Mouse (Mus musculus) limb, embryonic 14.5 days (tissue): ENCODE data around the gene Wasf2. TPM values are rescaled to one million over a fixed set of nuclear protein-coding genes. Genes with fewer than 3 reads are reported as not detected.

Experiments
- ATAC-seq: fragments of 200-750 bp; cut with Nextera tagmentation; 2 replicates; pipeline ENCODE4 v1.8.0; 2017; ENCODE audit warnings: low read depth, moderate number of reproducible peaks, moderate TSS enrichment; ENCODE audit not compliant: low FRiP score
- DNase-seq: peaks from one replicate; pipeline ENCODE4 v3.0.0-alpha.2; 2015; ENCODE audit warnings: low spot score
- H3K27ac ChIP-seq: fragments of 300-500 bp; sonication (generic); replicated peaks from 2 replicates; pipeline ENCODE4 v1.5.1; 2014; ENCODE audit warnings: low read depth, mild to moderate bottlenecking, low read length, moderate library complexity, mixed read lengths
- H3K27me3 ChIP-seq: fragments of 300-500 bp; sonication (generic); 2 replicates; pipeline ENCODE4 v1.6.1; 2014; ENCODE audit warnings: low read length, mixed read lengths; ENCODE audit not compliant: control insufficient read depth, insufficient read depth
- H3K36me3 ChIP-seq: fragments of 300-500 bp; sonication (generic); 2 replicates; pipeline ENCODE4 v1.6.1; 2014; ENCODE audit warnings: mild to moderate bottlenecking, low read length, moderate library complexity, mixed read lengths; ENCODE audit not compliant: control insufficient read depth, insufficient read depth
- H3K4me1 ChIP-seq: fragments of 300-500 bp; sonication (generic); 2 replicates; pipeline ENCODE4 v1.6.1; 2014; ENCODE audit warnings: antibody characterized with exemption, low read length, mixed read lengths; ENCODE audit not compliant: control insufficient read depth, insufficient read depth
- H3K4me2 ChIP-seq: fragments of 300-500 bp; sonication (generic); replicated peaks from 2 replicates; pipeline ENCODE4 v1.6.1; 2014; ENCODE audit warnings: low read depth, mild to moderate bottlenecking, low read length, moderate library complexity; ENCODE audit not compliant: severe bottlenecking
- H3K4me3 ChIP-seq: fragments of 300-500 bp; sonication (generic); replicated peaks from 2 replicates; pipeline ENCODE4 v1.5.1; 2014; ENCODE audit warnings: low read length
- H3K9ac ChIP-seq: fragments of 300-500 bp; sonication (generic); 2 replicates; pipeline ENCODE4 v1.6.1; 2014; ENCODE audit warnings: mild to moderate bottlenecking, low read depth, low read length, moderate library complexity; ENCODE audit not compliant: severe bottlenecking
- H3K9me3 ChIP-seq: fragments of 300-500 bp; sonication (generic); 2 replicates; pipeline ENCODE4 v1.6.1; 2016; ENCODE audit warnings: low read length; ENCODE audit not compliant: control insufficient read depth
- POLR2A ChIP-seq: fragments of 200-500 bp; IDR thresholded peaks from 2 replicates; pipeline ENCODE4 v1.8.0; 2012; ENCODE audit warnings: inconsistent platforms, mild to moderate bottlenecking, moderate library complexity, borderline replicate concordance; ENCODE audit not compliant: insufficient read depth, insufficient read length; ENCODE audit errors: extremely low read depth
- whole genome bisulfite sequencing: fragments of 180-500 bp; shearing (Covaris S2); extraction: QIAGEN DNeasy Blood & Tissue Kit; methylation state at CpG from one replicate; pipeline ENCODE4 v1.1.7; 2014; 5-methylcytosine and 5-hydroxymethylcytosine counted together
- polyA plus RNA-seq, 2 experiments: library from polyadenylated mRNA; depleted of rRNA in 1 of 2; stranded (reverse) in 1 of 2; unstranded in 1 of 2; fragments of >200 nt; fragmentation: Nextera tagmentation in 1 of 2; extraction: Ambion mirVana in 1 of 2; gene quantifications; 2 replicates each; pipeline versions ENCODE4 v1.2.1 to v1.2.3; 2012 to 2014

Wasf2 gene
- polyA plus RNA-seq, 2 experiments, result 62.0 to 92.2 TPM

DNA sequence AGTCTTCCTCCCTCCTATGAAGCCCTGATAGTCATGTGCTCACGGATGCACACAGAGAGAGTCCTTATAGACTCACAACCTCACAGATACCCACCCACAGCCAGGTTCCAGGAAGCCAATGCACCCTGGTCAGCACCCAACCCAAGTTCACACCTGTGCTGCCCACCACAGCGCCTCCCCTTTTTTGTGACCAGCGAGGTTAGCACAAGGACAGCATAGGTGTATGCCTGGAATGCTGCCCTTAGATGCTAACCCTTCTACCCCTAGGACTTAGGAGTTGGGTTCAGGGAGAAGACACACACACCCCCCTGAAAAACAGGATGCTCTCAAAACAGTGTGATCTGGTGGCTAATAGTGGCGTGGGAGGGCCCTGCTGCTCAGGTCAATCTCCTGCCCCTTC, 40.5 kb upstream of the Wasf2 start:
- no peak for TF ChIP-seq POLR2A
- Histone ChIP-seq H3K4me3 (no peak overlapping the region), H3K27me3 (no peaks in the 10 kb centered on the region), H3K4me1 (peaks cover 77% of the 10 kb centered on the region), H3K36me3 (no peaks in the 10 kb centered on the region), H3K27ac (peak overlapping the region; percentile 89), H3K9me3 (no peaks in the 10 kb centered on the region), H3K4me2 (peak overlapping the region; percentile 36; the same call in 1 of the 2 replicates), H3K9ac (no peak overlapping the region)
- 71% methylated on average over 4 of the region's 4 CpGs for WGBS
- DNase-seq (no peak), ATAC-seq (no peak)

DNA sequence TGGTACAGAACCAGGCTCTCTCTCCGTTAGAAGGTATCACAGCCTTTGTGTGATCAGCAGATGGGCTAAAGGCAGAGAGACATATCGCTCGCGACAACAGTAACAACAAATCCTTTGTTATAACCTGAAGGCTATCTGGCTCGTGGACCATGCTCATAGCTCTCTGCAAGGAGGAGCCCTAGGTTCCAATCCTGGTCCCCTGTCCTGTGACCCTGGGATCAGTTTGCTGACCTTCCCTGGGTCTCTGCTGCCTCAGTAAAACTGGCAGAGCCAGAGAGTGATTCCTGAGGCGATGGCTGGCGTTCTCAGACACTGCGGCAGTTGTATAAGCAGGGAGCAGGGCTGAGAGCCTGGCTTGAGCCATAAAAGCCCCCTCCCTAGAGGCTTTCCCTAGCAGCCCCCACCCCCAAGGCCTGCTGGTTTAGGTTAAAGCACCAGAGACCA, 40.0 kb upstream of the Wasf2 start:
- Histone ChIP-seq H3K36me3 (no peaks in the 10 kb centered on the region), H3K4me3 (no peak overlapping the region), H3K4me2 (peak overlapping the region; percentile 36), H3K9ac (no peak overlapping the region), H3K27me3 (no peaks in the 10 kb centered on the region), H3K27ac (peak overlapping the region; percentile 89), H3K4me1 (peaks cover 77% of the 10 kb centered on the region), H3K9me3 (no peaks in the 10 kb centered on the region)
- DNase-seq (peak; percentile 80), ATAC-seq (no peak)
- WGBS, result 17% methylated on average over 8 of the region's 8 CpGs
- no peak for TF ChIP-seq POLR2A

DNA sequence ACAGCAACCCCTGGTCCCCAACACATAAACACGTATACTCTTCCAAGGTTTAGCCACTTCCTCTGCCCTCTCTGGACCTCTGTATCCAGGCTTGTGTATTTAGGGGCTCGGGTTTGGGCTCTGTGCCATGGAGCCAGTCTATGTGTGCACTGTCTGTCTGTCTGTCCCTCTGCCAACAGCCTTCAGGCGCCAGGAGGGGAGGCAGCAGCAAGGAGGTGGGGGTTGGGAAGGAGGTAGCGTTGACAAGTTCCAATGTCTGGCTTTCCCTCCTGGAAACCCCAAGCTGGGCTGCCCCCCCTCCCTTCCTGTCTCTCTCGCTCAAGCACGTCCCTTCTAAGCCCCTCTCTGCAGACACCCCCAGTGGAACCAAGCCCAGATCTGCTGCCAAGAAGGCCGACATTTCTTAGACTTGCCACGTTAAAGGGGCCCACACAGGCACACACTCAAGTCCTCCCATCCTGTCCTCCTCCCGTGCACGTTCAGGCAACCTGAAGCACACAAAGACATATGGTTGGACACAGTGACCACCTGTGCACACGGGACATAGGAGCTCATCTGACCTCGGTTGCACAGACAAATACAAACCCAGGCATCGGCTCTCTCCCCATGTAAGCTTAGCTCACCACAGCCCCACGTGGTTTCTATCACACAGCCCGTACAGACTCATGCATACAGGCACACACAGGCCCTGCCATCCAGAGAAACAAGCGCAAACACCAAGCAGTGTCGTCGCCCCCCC, 39.4 kb upstream of the Wasf2 start:
- no peaks in the 10 kb centered on the region for H3K9me3 ChIP-seq
- 6% methylated on average over 16 of the region's 18 CpGs for WGBS

DNA sequence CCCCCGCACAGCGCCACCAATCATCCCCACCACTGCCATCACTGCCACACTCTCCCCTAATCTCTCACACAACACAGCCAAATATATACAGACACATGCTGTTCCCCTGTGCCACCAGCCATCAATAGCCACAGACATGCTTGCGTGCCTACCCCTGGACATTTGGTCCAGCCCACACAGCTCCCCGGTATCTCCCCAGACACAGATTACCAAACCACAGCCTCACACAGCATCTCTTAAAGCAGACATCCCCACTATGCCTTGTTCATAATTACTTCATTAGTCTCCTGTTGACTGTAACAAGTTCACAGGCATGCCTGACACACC, 38.9 kb upstream of the Wasf2 start:
- no peak for TF ChIP-seq POLR2A

More for the DNA sequence above, 39.4 kb upstream of the Wasf2 start:
- no peaks in the 10 kb centered on the region for H3K36me3 ChIP-seq
- H3K27me3 ChIP-seq, result no peaks in the 10 kb centered on the region
- H3K9ac ChIP-seq, result peak overlapping the region; percentile 17; the same call in 1 of the 2 replicates
- no peak for TF ChIP-seq POLR2A
- peak overlapping the region; percentile 36 for H3K4me2 ChIP-seq
- peak; percentile 69 for ATAC-seq
- DNase-seq, result peak; percentile 86
- H3K4me3 ChIP-seq, result no peak overlapping the region
- H3K4me1 ChIP-seq, result peaks cover 76% of the 10 kb centered on the region
- peak overlapping the region; percentile 89 for H3K27ac ChIP-seq

DNA sequence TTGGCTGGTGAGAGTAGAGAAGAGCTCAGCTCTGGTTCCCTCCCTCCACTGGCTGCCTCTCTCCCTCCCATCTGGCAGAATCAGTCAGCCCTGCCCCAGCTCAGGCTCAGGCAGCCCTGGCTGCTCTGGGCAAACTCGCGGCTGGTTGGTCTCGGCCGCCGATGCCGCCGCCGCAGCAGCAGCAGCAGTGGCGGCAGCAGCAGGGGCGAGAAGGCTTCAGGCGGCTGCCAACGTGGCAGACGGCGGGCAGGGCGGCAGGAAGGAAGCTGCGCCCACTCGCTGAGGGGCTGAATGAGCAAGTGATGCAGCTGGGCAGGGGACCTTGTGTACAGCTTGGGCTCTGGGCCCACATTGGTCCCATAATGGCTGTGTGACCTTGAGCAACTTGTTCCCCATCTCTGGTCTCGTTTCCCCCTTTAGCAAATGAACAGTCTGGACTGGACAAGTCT, 37.8 kb upstream of the Wasf2 start:
- TF ChIP-seq POLR2A, result no peak
- Histone ChIP-seq H3K9me3 (no peaks in the 10 kb centered on the region), H3K27ac (peak overlapping the region; percentile 89), H3K36me3 (no peaks in the 10 kb centered on the region), H3K27me3 (no peaks in the 10 kb centered on the region), H3K4me1 (peaks cover 66% of the 10 kb centered on the region), H3K9ac (peak overlapping the region; percentile 49), H3K4me3 (peak overlapping the region; percentile 15), H3K4me2 (peak overlapping the region; percentile 40)
- DNase-seq (peak; percentile 68), ATAC-seq (peak; percentile 39; the same call in 1 of the 2 replicates)
- 8% methylated on average over 14 of the region's 18 CpGs for whole genome bisulfite sequencing

More for the DNA sequence above, 38.9 kb upstream of the Wasf2 start:
- Histone ChIP-seq H3K4me3 (no peak overlapping the region), H3K27me3 (no peaks in the 10 kb centered on the region), H3K4me1 (peaks cover 71% of the 10 kb centered on the region), H3K9me3 (no peaks in the 10 kb centered on the region), H3K9ac (peak overlapping the region; percentile 17; the same call in 1 of the 2 replicates), H3K27ac (peak overlapping the region; percentile 89), H3K36me3 (no peaks in the 10 kb centered on the region), H3K4me2 (peak overlapping the region; percentile 36)
- 68% methylated on average over 4 of the region's 4 CpGs for WGBS
- no peak for ATAC-seq
- no peak for DNase-seq
